Mouse (Mus musculus): Measurements from ENCODE around the gene Paxip1.

The Paxip1 gene

DNA sequence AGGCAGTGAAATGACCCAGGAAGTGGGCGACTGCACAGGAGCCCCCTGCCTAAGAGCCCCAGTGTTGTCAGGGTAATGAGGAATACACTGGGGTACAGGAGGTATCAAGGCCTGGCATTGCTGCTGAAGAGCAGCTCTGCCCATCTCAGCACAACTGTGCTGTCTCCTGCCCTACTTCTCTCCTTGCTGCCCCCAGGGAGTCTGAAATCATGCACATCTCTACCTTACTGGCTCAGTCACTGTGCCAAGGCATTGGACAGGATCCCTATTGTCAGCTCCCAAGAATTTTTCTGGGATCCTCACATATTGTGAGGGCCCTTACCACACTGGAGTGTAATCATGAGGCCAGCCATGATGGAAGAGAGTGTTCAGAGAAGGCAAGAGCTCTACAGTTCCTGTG, 60.1 kb downstream of the Paxip1 start:
- no peak for DNase-seq (ENCODE audit: low read depth in 2 of 2, low spot score in 2 of 2)

GRCm38 (mm10) chr5:27730666-27731065, 60.8 kb downstream of the Paxip1 start:
- DNase-seq (ENCODE audit: low read depth in 2 of 2, low spot score in 2 of 2) = no peak

GRCm38 (mm10) chr5:27724460-27724859, 67.0 kb downstream of the Paxip1 start:
- no peak for DNase-seq (ENCODE audit: low read depth in 2 of 2, low spot score in 2 of 2)

DNA sequence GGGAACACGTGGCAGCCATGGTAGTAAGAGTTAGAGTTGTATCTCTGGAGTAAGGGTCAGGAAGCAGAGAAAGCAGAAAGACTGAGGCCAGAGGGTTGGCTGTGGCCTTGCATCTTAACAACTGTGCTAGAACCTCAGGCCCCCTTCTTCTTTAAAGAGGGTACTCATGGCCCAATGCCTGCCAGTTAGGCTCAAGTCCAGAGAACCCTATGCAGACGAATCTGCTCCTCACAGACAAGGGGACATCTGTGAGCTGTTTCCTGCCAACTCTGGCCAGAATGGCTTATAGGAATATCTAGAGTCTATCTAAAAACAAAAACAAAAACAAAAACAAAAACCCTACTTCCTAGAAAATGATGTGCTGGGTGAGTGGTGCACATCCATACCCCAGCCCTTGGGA, 72.2 kb downstream of the Paxip1 start:
- DNase-seq (ENCODE audit: low read depth in 2 of 2, low spot score in 2 of 2) = no peak

- DNase-seq (ENCODE audit: low read depth in 2 of 2, low spot score in 2 of 2) = no peak
Measured at GRCm38 (mm10) chr5:27717301-27717700, 74.2 kb downstream of the Paxip1 start.

DNA sequence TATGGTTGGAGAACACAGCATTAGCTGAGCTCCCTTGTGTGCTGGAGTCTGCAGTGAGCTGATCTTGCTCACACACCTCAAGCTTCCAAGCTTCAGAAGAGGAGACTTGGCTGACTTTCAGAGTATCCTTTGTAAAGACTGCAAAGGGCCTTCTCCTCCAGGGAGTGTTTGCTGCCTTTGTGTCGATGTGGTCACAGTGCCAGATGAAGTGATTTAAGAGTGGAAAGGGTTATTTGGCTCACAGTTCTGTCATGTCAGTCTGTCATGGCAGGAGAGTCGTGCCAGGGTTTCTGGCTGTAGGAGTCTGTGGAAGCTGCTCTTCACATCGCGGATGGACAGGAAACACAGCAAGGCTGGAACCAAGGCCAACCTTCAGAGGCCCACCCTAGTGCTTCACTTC, 75.5 kb downstream of the Paxip1 start:
- no peak for DNase-seq (ENCODE audit: low read depth in 2 of 2, low spot score in 2 of 2)

GRCm38 (mm10) chr5:27714356-27714755, 77.1 kb downstream of the Paxip1 start:
- no peak for DNase-seq (ENCODE audit: low read depth in 2 of 2, low spot score in 2 of 2)

DNA sequence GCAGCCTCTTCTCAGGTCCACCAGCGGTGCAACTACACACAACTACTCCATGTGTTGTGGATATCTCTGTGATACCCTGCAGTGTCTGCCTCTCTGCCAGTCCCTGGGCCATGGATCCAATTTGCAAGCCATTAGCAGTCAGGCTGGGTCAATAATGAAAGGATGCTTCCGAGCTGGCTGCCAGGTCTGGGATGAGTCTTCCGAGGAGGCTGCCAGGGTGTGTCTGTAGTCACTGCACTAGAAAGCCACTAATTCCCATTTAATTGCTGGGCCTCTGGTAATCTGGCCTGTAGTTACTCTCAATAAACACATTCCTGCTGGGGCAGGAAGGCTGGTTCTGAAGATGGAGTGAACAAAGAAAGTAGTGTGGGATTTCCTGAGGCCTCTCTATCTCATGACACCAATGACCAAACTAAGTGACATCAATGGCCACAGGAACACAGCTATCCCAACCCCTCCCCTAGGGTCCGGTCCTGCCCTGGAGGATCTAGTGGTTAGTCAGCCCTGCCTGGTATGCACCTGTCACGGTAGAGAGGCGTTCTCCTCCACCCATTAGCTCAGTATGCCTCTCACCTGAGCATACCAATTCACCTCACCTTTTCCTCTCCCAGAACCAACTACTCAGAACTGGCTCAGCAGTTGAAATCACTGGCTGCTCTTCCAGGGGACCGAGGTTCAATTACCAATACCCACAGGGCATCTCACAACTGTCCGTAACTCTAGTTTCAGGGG, 79.9 kb downstream of the Paxip1 start:
- no peak for DNase-seq (ENCODE audit: low read depth in 2 of 2, low spot score in 2 of 2)

DNA sequence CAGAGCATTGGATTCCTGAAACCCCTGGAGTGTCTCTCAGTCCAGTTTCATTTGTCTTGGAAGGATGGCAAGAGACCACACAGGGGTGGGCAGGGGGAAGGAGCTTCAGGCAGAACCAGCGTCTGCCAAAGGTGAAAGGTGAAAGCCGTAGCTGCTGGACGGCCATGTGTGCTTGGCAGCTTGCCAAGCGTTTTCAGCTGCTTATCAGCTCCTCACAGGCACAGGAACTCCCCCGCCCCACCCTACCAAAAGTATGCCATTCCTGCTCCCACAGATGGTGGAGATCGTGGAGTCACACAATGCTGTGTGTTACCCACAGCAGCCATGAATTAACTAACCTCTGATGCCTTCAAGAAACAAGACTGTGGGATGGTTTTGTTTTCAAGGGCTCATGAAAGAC, 83.3 kb downstream of the Paxip1 start:
- DNase-seq (ENCODE audit: low read depth in 2 of 2, low spot score in 2 of 2) = no peak

DNA sequence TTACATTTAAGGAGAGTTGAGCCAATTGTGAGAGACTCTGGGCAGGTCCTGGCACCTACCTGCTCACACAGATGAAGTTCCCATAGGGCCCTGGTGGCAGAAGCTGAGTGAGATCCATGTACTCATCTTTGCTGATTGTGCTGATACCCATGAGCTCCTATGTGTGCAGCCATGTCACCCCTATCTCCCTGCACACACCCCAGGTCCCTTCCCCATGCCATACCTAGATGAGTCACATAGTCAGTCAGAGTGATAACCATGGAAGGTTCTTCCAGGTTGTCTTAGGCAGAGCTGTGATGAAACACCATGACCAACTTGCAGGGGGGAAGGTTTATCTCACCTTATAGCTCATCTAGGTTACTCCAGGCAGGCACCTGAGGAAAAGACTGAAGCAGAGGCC, 84.2 kb downstream of the Paxip1 start:
- DNase-seq (ENCODE audit: low read depth in 2 of 2, low spot score in 2 of 2) = no peak

DNA sequence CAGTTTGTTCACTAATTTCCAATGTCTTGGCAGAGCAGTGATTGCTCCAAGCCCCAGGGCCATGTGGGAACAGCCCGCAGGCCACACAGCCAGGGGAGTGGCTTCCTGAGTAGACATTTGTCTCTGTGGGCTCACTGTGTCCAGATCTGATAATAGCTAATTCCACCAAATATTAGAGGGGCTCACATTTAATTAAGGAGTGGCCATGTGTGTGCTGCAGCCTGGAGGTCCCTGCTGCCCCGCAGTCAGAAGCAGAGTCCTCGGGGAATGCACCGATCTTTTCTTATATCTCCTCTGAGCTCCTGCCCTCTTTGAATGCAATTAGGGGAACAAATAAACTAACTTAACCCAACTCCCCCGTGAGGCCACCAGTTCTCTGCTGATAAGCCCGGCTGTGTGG, 84.9 kb downstream of the Paxip1 start:
- DNase-seq (ENCODE audit: low read depth in 2 of 2, low spot score in 2 of 2) = no peak

DNA sequence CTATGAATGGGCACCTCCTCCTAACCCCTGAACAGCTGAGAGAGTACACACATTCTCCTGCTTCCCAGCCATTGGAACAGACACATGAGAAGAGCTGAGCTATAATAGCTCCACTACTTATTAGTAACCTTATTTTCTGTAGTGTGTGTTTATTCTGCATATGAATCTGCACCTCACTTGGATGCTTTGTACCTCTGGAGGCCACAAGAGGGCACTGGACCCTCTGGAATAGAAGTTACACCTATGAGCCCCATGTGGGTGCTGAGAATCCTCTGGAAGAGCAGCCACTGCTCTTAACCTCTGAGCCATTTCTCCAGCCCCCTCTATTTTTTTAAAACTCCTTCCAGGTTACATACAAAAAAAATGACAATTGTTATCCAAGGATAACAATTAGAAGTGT, 86.5 kb downstream of the Paxip1 start:
- no peak for DNase-seq (ENCODE audit: low read depth in 2 of 2, low spot score in 2 of 2)

GRCm38 (mm10) chr5:27702482-27702881, 89.0 kb downstream of the Paxip1 start:
- no peak for DNase-seq (ENCODE audit: low read depth in 2 of 2, low spot score in 2 of 2)
